Mouse (Mus musculus): ENCODE results near the gene Gm6377. TPM values are rescaled to one million over a fixed set of nuclear protein-coding genes. Genes with fewer than 3 reads are reported as not detected.

Gm6377 gene
- 0.07 TPM in 1 of 2 replicates, not detected in the other for polyA plus RNA-seq (2014; fragmentation: Nextera tagmentation; extraction: Ambion mirVana)

DNA sequence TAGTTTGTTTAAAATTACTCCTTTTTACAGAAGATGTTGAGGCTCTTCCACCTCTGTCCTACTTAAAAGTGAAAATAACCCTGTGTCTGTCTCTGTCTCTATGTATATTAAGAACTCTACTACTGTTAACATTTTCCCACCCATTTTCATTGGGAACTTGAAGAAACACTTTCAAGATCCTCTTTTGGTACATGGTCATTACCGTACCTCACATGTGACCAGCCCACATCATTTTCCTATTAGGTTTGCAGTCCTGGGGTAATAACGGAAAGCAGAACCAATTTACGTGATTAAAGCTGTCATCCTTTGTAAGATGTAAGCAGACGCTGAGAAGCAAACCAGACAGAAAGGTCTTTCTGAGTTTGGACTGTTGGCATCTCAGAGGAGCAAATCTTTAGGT lies at the start of gene Gm6377:
Gene Gm6377, plus strand, starts transcription at position 289 of the 400 bp plus-strand sequence.
- ATAC-seq (ENCODE audit: low FRiP score) (no peak), DNase-seq (ENCODE audit: low spot score) (no peak)
- Histone ChIP-seq H3K4me2 (replicated peaks; ENCODE audit: low read depth, low read length) (no peak within 1 kb of the TSS), H3K4me3 (ENCODE audit: low read depth, low read length) (no peak within 1 kb of the TSS), H3K36me3 (ENCODE audit: control insufficient read depth, insufficient read depth, low read length) (no peaks in the 10 kb centered on the region), H3K4me1 (replicated peaks; ENCODE audit: control insufficient read depth, insufficient read depth, low read length) (no peaks in the 10 kb centered on the region), H3K27me3 (ENCODE audit: control insufficient read depth, insufficient read depth, low read length) (no peaks in the 10 kb centered on the region), H3K9ac (ENCODE audit: low read depth, low read length) (no peak within 1 kb of the TSS), H3K9me3 (ENCODE audit: control insufficient read depth, low read length) (no peaks in the 10 kb centered on the region), H3K27ac (ENCODE audit: low read depth, low read length) (no peak within 1 kb of the TSS)
- WGBS, result 75% methylated on average over 4 of the region's 4 CpGs

DNA sequence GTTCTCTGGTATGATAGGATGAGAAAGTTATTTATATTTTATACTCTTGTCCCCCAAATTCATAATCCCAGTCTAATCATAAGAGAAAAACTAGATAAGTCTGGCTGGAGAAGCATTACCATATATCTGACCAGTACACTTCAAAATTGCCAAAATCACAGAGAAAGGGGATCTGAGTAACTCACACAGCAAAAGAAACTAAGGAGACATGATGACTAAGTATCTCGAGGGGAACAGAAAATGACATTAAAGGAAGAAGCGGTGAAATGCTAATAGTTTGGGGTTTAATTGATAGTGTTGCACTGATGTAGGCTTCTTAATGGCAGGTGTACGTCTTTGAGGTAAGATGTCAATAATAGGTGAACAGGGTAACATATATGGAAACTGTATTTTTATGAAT lies 49.4 kb upstream of the Gm6377 start:
- DNase-seq (ENCODE audit: low spot score) (no peak), ATAC-seq (ENCODE audit: low FRiP score) (no peak)
- no peak overlapping the region for H3K9ac ChIP-seq (ENCODE audit: low read depth, low read length)
- H3K4me3 ChIP-seq (ENCODE audit: low read depth, low read length), result no peak overlapping the region
- H3K9me3 ChIP-seq (ENCODE audit: control insufficient read depth, low read length), result no peaks in the 10 kb centered on the region
- no peaks in the 10 kb centered on the region for H3K4me1 ChIP-seq (replicated peaks; ENCODE audit: control insufficient read depth, insufficient read depth, low read length)
- WGBS, result 85% methylated on average over 3 of the region's 3 CpGs
- no peak overlapping the region for H3K27ac ChIP-seq (ENCODE audit: low read depth, low read length)
- H3K4me2 ChIP-seq (replicated peaks; ENCODE audit: low read depth, low read length), result no peak overlapping the region
- H3K36me3 ChIP-seq (ENCODE audit: control insufficient read depth, insufficient read depth, low read length), result no peaks in the 10 kb centered on the region
- H3K27me3 ChIP-seq (ENCODE audit: control insufficient read depth, insufficient read depth, low read length), result no peaks in the 10 kb centered on the region

DNA sequence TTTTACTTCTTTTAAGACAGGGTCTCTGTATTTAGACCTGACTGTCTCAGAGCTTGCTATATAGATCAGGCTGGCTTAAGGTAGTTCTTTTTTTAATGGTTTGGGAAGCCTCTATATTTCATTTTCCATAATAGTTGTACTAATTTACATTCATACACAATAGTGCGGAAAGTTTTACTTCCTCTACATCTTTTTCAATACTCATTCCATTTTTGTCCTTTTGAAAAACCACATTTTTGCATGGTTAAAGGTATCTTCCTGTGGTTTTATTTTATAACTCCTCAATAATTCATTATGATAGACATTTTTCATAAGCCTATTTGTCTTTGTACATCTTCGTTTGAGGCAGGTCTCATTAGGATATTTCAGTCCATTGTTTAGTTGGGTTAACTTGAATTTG lies 45.3 kb upstream of the Gm6377 start:
- H3K9ac ChIP-seq (ENCODE audit: low read depth, low read length), result no peak overlapping the region
- DNase-seq (ENCODE audit: low spot score) (no peak), ATAC-seq (ENCODE audit: low FRiP score) (no peak)
- no peaks in the 10 kb centered on the region for H3K36me3 ChIP-seq (ENCODE audit: control insufficient read depth, insufficient read depth, low read length)
- H3K4me2 ChIP-seq (replicated peaks; ENCODE audit: low read depth, low read length), result no peak overlapping the region
- no peak overlapping the region for H3K4me3 ChIP-seq (ENCODE audit: low read depth, low read length)
- H3K4me1 ChIP-seq (replicated peaks; ENCODE audit: control insufficient read depth, insufficient read depth, low read length), result no peaks in the 10 kb centered on the region
- 87% methylated on average over 2 of the region's 2 CpGs for WGBS
- H3K9me3 ChIP-seq (ENCODE audit: control insufficient read depth, low read length), result no peaks in the 10 kb centered on the region
- no peak overlapping the region for H3K27ac ChIP-seq (ENCODE audit: low read depth, low read length)
- H3K27me3 ChIP-seq (ENCODE audit: control insufficient read depth, insufficient read depth, low read length), result no peaks in the 10 kb centered on the region

DNA sequence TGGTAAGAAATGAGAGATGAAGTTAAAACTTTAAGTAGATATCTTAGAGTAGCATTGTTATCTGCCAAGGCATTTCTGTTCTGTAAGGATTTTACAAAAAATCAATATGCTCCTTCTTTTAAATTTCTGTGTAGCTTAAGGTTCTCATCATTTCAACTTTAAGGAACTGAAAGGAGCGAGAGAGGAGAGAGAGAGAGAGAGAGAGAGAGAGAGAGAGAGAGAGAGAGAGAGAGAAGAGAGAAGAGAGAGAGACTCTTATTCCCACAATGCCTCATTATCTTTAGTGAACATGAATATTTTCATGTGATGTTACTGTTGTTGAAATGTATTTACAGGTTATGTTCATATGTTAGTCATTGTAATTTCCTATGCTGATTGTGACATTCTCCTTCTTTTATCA lies 36.2 kb upstream of the Gm6377 start:
- no peak overlapping the region for H3K4me2 ChIP-seq (replicated peaks; ENCODE audit: low read depth, low read length)
- ATAC-seq (ENCODE audit: low FRiP score), result no peak
- H3K4me1 ChIP-seq (replicated peaks; ENCODE audit: control insufficient read depth, insufficient read depth, low read length), result no peaks in the 10 kb centered on the region
- DNase-seq (ENCODE audit: low spot score), result no peak
- no peaks in the 10 kb centered on the region for H3K36me3 ChIP-seq (ENCODE audit: control insufficient read depth, insufficient read depth, low read length)
- H3K27me3 ChIP-seq (ENCODE audit: control insufficient read depth, insufficient read depth, low read length), result no peaks in the 10 kb centered on the region
- H3K9ac ChIP-seq (ENCODE audit: low read depth, low read length), result no peak overlapping the region
- WGBS, result 92% methylated on average over 1 of the region's 1 CpGs
- no peaks in the 10 kb centered on the region for H3K9me3 ChIP-seq (ENCODE audit: control insufficient read depth, low read length)
- no peak overlapping the region for H3K4me3 ChIP-seq (ENCODE audit: low read depth, low read length)
- H3K27ac ChIP-seq (ENCODE audit: low read depth, low read length), result no peak overlapping the region

DNA sequence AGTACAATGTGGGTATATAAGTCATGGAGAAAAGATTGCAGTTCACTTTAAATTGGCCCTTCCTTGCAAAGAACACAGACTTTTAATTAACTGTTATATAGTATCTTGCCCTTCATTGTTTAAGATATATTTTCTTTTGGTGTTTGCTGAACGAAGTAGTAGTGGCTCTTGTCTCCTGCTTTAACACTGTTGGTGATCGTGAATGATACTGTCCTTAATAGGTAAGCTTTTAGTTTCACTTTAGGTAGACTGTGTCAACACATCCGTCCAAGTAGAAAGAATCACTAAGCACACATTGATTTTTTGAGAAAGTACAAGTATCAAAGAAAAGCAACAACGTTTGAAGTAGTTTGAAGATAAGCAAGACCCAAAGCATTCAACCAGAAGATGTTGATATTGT lies 35.7 kb upstream of the Gm6377 start:
- Histone ChIP-seq H3K27me3 (ENCODE audit: control insufficient read depth, insufficient read depth, low read length) (no peaks in the 10 kb centered on the region), H3K9me3 (ENCODE audit: control insufficient read depth, low read length) (no peaks in the 10 kb centered on the region), H3K9ac (ENCODE audit: low read depth, low read length) (no peak overlapping the region), H3K4me3 (ENCODE audit: low read depth, low read length) (no peak overlapping the region), H3K27ac (ENCODE audit: low read depth, low read length) (no peak overlapping the region), H3K36me3 (ENCODE audit: control insufficient read depth, insufficient read depth, low read length) (no peaks in the 10 kb centered on the region), H3K4me1 (replicated peaks; ENCODE audit: control insufficient read depth, insufficient read depth, low read length) (no peaks in the 10 kb centered on the region), H3K4me2 (replicated peaks; ENCODE audit: low read depth, low read length) (no peak overlapping the region)
- no peak for DNase-seq (ENCODE audit: low spot score)
- ATAC-seq (ENCODE audit: low FRiP score), result no peak
- WGBS, result 80% methylated on average over 4 of the region's 4 CpGs

DNA sequence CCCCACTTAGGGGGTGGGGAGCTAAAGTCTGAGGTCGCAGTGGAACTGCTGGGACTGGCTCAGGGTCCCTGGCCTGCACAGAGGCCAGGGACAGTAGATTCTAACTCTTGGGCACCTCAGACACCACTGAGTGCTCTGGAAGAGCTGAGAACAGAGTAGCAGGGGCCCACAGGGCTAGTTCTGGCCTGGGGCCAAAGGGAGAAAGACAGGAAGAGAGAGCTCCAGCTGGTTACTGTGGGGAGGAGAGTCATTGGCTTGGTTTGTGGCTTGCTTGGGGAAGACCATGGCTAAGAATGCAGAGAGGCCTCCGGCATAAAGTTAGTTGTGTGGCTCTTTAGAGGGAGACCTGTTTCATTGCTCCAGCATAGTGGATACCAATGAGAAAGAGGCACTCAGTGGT lies 21.5 kb upstream of the Gm6377 start:
- Histone ChIP-seq H3K4me1 (replicated peaks; ENCODE audit: control insufficient read depth, insufficient read depth, low read length) (no peaks in the 10 kb centered on the region), H3K9ac (ENCODE audit: low read depth, low read length) (no peak overlapping the region), H3K36me3 (ENCODE audit: control insufficient read depth, insufficient read depth, low read length) (no peaks in the 10 kb centered on the region), H3K4me2 (replicated peaks; ENCODE audit: low read depth, low read length) (no peak overlapping the region), H3K27me3 (ENCODE audit: control insufficient read depth, insufficient read depth, low read length) (no peaks in the 10 kb centered on the region), H3K4me3 (ENCODE audit: low read depth, low read length) (no peak overlapping the region), H3K9me3 (ENCODE audit: control insufficient read depth, low read length) (no peaks in the 10 kb centered on the region), H3K27ac (ENCODE audit: low read depth, low read length) (no peak overlapping the region)
- no peak for ATAC-seq (ENCODE audit: low FRiP score)
- DNase-seq (ENCODE audit: low spot score), result no peak
- 83% methylated on average over 2 of the region's 2 CpGs for WGBS

DNA sequence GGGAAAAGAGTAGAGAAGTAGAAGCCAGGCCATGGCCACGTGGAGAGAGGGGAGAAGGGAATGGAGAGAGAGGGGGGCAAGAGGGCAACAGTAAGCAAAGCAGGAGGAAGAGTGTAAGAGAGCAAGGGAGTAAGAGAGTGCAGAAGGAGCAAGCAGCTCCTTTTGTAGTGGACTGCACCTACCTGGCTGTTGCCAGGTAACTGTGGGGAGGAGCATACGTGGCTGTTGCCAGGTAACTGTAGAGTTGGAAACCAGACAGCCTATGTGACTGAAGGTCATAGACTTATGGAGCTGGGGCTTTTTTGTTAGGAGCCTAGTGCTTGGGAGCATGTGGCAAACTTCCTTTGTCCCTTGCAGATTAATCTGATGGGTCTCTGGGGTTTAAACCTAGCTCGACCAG lies 21.1 kb upstream of the Gm6377 start:
- H3K27me3 ChIP-seq (ENCODE audit: control insufficient read depth, insufficient read depth, low read length), result no peaks in the 10 kb centered on the region
- WGBS, result 30% methylated on average over 3 of the region's 3 CpGs
- H3K27ac ChIP-seq (ENCODE audit: low read depth, low read length), result no peak overlapping the region
- H3K9me3 ChIP-seq (ENCODE audit: control insufficient read depth, low read length), result no peaks in the 10 kb centered on the region
- H3K36me3 ChIP-seq (ENCODE audit: control insufficient read depth, insufficient read depth, low read length), result no peaks in the 10 kb centered on the region
- no peak overlapping the region for H3K9ac ChIP-seq (ENCODE audit: low read depth, low read length)
- ATAC-seq (ENCODE audit: low FRiP score) (no peak), DNase-seq (ENCODE audit: low spot score) (no peak)
- H3K4me2 ChIP-seq (replicated peaks; ENCODE audit: low read depth, low read length), result no peak overlapping the region
- H3K4me1 ChIP-seq (replicated peaks; ENCODE audit: control insufficient read depth, insufficient read depth, low read length), result no peaks in the 10 kb centered on the region
- no peak overlapping the region for H3K4me3 ChIP-seq (ENCODE audit: low read depth, low read length)

DNA sequence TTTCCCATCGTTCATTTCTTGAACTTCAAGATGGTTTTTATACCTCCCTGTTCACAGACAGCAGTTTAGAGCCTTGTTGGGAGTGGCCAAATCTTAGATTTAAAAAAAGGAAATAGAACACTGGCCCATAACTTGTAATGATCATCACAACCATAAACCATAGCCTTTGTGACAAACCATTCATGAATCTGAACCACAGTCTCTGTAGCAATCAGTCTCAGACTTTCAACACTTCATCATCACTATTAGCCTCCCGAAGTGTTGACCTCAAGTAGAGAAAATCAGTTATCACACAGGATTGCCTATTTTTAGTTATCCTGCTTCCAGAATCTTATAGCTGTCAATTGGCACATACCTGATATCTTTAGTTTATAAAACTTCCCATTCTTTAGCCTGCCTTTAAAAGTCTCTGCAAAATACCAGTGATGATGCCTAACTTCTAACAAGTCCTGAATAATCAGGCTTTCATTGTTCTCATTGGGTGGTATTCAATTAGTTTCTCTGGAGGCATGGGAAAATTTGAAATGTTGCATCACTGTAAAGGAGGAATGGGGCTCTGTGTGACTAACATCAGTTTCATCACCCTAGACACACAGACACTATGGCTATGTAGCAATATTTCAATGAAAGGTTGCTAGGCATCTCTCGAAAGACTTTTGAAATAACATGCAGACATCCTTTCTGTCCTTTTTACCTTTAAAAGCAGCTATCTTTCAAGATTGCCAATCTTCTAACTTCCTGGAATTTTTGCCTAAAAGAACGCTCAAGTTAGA lies 11.7 kb upstream of the Gm6377 start:
- DNase-seq (ENCODE audit: low spot score), result no peak
- Histone ChIP-seq H3K9me3 (ENCODE audit: control insufficient read depth, low read length) (no peaks in the 10 kb centered on the region), H3K4me2 (replicated peaks; ENCODE audit: low read depth, low read length) (no peak overlapping the region), H3K4me1 (replicated peaks; ENCODE audit: control insufficient read depth, insufficient read depth, low read length) (no peaks in the 10 kb centered on the region), H3K4me3 (ENCODE audit: low read depth, low read length) (no peak overlapping the region), H3K27me3 (ENCODE audit: control insufficient read depth, insufficient read depth, low read length) (no peaks in the 10 kb centered on the region), H3K9ac (ENCODE audit: low read depth, low read length) (no peak overlapping the region), H3K36me3 (ENCODE audit: control insufficient read depth, insufficient read depth, low read length) (no peaks in the 10 kb centered on the region), H3K27ac (ENCODE audit: low read depth, low read length) (no peak overlapping the region)
- ATAC-seq (ENCODE audit: low FRiP score), result no peak
- 91% methylated on average over 4 of the region's 4 CpGs for WGBS

DNA sequence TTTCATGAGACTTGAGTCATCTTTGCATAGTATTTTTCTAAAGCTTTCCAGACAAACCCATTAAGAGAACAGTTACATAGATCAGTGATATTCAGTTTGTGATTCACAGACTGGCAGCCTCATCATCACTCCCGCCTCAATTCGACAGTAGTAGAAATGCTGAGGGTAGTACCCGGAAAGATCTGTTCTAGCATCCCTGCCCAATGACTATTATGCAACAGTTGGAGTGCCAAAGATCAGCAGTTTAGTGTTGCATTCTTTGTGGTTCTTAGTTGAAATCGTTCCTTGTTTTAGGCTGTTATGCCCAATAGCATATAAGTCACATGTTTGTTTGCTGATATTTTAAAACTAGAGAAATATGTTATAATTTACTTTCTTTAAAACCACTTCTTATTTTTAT lies 6.9 kb upstream of the Gm6377 start:
- WGBS, result 93% methylated on average over 4 of the region's 4 CpGs
- Histone ChIP-seq H3K36me3 (ENCODE audit: control insufficient read depth, insufficient read depth, low read length) (no peaks in the 10 kb centered on the region), H3K9me3 (ENCODE audit: control insufficient read depth, low read length) (no peaks in the 10 kb centered on the region), H3K27me3 (ENCODE audit: control insufficient read depth, insufficient read depth, low read length) (no peaks in the 10 kb centered on the region), H3K4me2 (replicated peaks; ENCODE audit: low read depth, low read length) (no peak overlapping the region), H3K9ac (ENCODE audit: low read depth, low read length) (no peak overlapping the region), H3K4me1 (replicated peaks; ENCODE audit: control insufficient read depth, insufficient read depth, low read length) (no peaks in the 10 kb centered on the region), H3K27ac (ENCODE audit: low read depth, low read length) (no peak overlapping the region), H3K4me3 (ENCODE audit: low read depth, low read length) (no peak overlapping the region)
- DNase-seq (ENCODE audit: low spot score) (no peak), ATAC-seq (ENCODE audit: low FRiP score) (no peak)
